Comparison of ENCODE assay signal across 21 mouse cellular contexts in genomic region chr4:100276970-100277369, GRCm38 (mm10).
"Had no signal": no experiment of that assay in that cellular context is flagged by ENCODE, and none has a peak within 500 bp of the region (broad histone marks: within the 10 kb centered on the region; RNA-seq: fewer than 3 reads in every experiment).

No protein-coding gene starts in this region.

- H3K27me3 ChIP-seq: liver, embryonic 13.5 days; megakaryocyte, embryonic 14.5 days; midbrain, embryonic 15.5 days; neural tube, embryonic 12.5 days; neural tube, embryonic 15.5 days had no signal

- H3K4me3 ChIP-seq: left cerebral cortex, adult 2 months; liver, embryonic 13.5 days; megakaryocyte, embryonic 14.5 days; midbrain, embryonic 10.5 days; midbrain, embryonic 15.5 days; neural tube, embryonic 12.5 days; neural tube, embryonic 15.5 days had no signal

- ATAC-seq: intestine, embryonic 16.5 days; midbrain, embryonic 15.5 days had no signal

- H3K9me3 ChIP-seq: liver, embryonic 13.5 days; midbrain, embryonic 10.5 days; midbrain, embryonic 15.5 days; neural tube, embryonic 12.5 days; neural tube, embryonic 15.5 days had no signal

- H3K9ac ChIP-seq: liver, embryonic 13.5 days; midbrain, embryonic 15.5 days; neural tube, embryonic 12.5 days; neural tube, embryonic 15.5 days had no signal

- DNase-seq: kidney, adult 18-20 months; kidney, adult 9 months; kidney, postnatal 14 days; kidney, postnatal 4 days; layer of hippocampus, postnatal 36 days; liver, embryonic 13.5 days; lung, postnatal 10 days; right cerebral cortex, adult 18-20 months; right cerebral cortex, postnatal 14 days; right cerebral cortex, postnatal 4 days; thymus, adult 2 months; thymus, postnatal 14 days; thymus, postnatal 4 days had no signal

- H3K36me3 ChIP-seq: liver, embryonic 13.5 days; midbrain, embryonic 10.5 days; midbrain, embryonic 15.5 days; neural tube, embryonic 12.5 days; neural tube, embryonic 15.5 days had no signal

- H3K4me1 ChIP-seq: liver, embryonic 13.5 days; megakaryocyte, embryonic 14.5 days; midbrain, embryonic 15.5 days; neural tube, embryonic 12.5 days; neural tube, embryonic 15.5 days had no signal

- H3K4me2 ChIP-seq: liver, embryonic 13.5 days; midbrain, embryonic 15.5 days; neural tube, embryonic 12.5 days; neural tube, embryonic 15.5 days had no signal

- H3K27ac ChIP-seq: left cerebral cortex, adult 2 months; liver, embryonic 13.5 days; midbrain, embryonic 10.5 days; midbrain, embryonic 15.5 days; neural tube, embryonic 12.5 days; neural tube, embryonic 15.5 days; stomach, postnatal 0 days had no signal
